Mouse (Mus musculus): Measurements from ENCODE around the gene Tmem33. TPM values are rescaled to one million over a fixed set of nuclear protein-coding genes. Genes with fewer than 3 reads are reported as not detected.

Gene Tmem33
- total RNA-seq, 1 experiment from 2014 or later: 30.6 TPM

GRCm38 (mm10) chr5:67306698-67307521 is 46.5 kb downstream of the Tmem33 start, which contains the start of gene Slc30a9:
TSS of gene Slc30a9 (plus strand) at chr5:67306955.
- ATAC-seq (replicated peaks; ENCODE audit: insufficient number of reproducible peaks, low FRiP score, low TSS enrichment, poor library complexity, severe bottlenecking): peak; percentile 87

DNA sequence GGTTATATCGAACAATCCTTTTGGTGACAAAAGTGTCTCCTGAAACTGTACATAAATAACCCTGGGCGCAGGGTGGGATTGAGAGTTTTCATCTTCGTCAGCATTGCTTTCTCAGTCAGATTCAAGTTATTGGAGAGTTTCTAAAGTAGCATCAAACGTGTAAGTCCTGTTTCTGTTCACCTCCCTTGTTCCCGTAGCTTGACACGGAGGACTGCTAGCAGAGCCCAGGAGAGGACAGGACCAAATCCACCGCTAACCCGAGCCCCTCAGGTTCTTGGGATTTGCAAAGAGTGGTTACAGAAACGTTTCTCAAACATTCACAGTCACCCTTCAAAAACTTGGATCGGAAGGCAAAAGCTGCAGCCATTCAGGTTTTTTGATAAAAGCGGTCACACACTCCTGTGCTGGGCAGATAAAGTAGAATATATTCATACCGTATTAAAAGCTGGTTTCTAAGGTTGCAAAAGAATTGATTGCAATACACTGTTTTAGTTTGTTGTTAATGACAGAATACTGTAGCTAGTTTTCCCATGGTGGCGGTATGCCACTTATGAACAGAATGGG is 47.4 kb downstream of the Tmem33 start:
- no peak for ATAC-seq (replicated peaks; ENCODE audit: insufficient number of reproducible peaks, low FRiP score, low TSS enrichment, poor library complexity, severe bottlenecking)

DNA sequence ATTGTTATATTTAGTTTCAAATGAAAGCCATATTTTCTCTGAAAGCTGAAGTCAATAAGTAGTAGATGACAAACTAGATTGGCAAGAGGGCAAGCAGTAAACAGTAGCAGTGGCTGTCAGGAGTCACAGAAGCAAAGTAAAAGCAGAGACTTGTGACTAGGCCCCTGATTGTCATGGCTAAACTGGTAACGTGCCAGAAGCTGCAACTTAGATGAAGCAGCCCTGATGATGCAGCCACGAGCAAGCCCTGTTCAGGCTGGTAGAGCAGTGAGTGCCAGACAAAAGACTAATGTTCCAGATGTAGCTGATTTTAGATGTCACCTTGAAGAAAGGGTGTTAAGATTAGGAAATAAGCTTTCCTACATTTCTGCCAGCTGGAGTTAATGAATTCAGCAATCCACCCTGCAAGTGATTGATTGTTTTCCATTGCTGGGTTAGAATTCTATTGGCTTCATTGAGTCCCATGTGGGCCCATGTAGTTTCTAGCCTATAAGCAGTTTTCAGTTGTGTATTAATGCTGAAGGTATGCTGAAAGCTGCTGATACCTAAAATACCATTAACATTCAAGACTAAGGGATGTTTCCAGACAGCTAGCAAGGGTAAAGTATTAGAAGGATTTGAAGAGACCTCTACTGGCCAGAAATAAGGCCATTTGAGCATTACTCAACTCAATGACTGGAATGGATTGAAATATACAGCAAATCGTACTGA is 51.6 kb downstream of the Tmem33 start:
- ATAC-seq (replicated peaks; ENCODE audit: insufficient number of reproducible peaks, low FRiP score, low TSS enrichment, poor library complexity, severe bottlenecking): no peak

GRCm38 (mm10) chr5:67312522-67312851 is 52.1 kb downstream of the Tmem33 start:
- no peak for ATAC-seq (replicated peaks; ENCODE audit: insufficient number of reproducible peaks, low FRiP score, low TSS enrichment, poor library complexity, severe bottlenecking)

DNA sequence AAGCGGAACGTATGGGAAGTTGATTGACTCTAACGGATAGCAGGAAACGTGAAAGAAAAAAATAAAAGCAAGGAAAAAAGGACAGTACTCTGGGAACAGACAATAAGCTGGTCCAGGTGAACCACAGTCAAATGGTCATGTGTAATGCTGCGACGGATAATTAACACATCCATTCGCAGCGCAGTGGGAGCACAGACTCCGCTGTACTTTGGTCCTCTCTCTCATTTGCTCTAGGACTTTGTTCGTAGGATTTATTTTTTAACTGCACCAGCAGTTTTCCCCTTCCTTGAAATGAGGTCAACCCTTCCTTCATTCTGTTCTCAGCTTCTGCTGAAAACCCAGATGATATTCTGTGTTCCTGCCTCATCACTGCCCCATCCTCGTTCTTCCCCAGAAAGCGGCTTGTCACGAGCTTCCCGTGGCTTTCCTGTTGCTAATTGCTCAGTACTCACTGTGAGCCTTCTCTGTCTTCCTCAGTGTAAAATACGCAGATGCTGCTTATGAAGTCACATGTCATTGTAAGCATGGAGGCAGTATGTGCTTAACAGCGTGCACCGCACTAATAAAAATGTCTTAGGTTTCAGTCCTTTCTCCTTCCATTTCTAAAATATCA is 61.4 kb downstream of the Tmem33 start:
- no peak for ATAC-seq (replicated peaks; ENCODE audit: insufficient number of reproducible peaks, low FRiP score, low TSS enrichment, poor library complexity, severe bottlenecking)

GRCm38 (mm10) chr5:67324032-67324431 is 63.7 kb downstream of the Tmem33 start:
- peak; percentile 88 for ATAC-seq (replicated peaks; ENCODE audit: insufficient number of reproducible peaks, low FRiP score, low TSS enrichment, poor library complexity, severe bottlenecking)

DNA sequence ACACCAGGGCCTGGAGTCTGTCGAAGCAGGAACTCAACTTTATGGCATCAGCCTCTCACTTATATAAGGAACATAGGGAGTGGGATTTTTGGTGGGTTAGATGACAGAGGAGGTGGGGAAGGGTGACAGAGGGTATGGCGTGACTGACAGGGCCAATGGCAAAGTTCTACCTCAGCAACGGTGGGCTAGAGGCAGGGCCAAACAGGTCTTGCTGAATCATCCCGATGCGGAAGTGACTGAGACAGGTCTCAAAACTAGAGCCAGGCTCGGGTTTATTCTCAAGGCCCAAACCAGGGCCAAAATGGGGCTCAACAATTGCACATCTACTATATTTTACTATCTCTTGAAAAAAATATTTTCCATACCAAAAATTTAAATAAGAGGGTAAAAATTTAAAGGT is 80.4 kb downstream of the Tmem33 start:
- ATAC-seq (replicated peaks; ENCODE audit: insufficient number of reproducible peaks, low FRiP score, low TSS enrichment, poor library complexity, severe bottlenecking): no peak

Other genes with a start within 250 kb of the Tmem33 start
- not detected in 3 replicates for gene Phox2b, start 161.3 kb upstream of the Tmem33 start, total RNA-seq (2017)
- 33.4 to 55.8 TPM (median 37.3 TPM) in 3 replicates for gene Slc30a9, start 46.4 kb downstream of the Tmem33 start, total RNA-seq (2017)
- 1.2 to 1.9 TPM (median 1.3 TPM) in 3 replicates for gene Bend4, start 167.7 kb downstream of the Tmem33 start, total RNA-seq (2017)